Mouse (Mus musculus) erythroblast, embryonic 14.5 days (primary cell): ENCODE results near the gene Klhl42.

ENCODE experiments used
- GATA1 ChIP-seq: IDR thresholded peaks from 2 replicates; pipeline ENCODE4 v1.6.1; 2012; ENCODE audit warnings: low read length, inconsistent platforms, mixed read lengths
- TAL1 ChIP-seq: IDR thresholded peaks from 3 replicates; pipeline ENCODE4 v1.6.1; 2012; ENCODE audit warnings: low read length, inconsistent platforms, mixed read lengths

- TF ChIP-seq GATA1: no peak
- no peak for TF ChIP-seq TAL1
Observed at GRCm38 (mm10) chr6:147061630-147062029, 29.5 kb upstream of the Klhl42 start.
